Mouse (Mus musculus): ENCODE measurements around the gene Ttc9c. TPM values are rescaled to one million over a fixed set of nuclear protein-coding genes. Genes with fewer than 3 reads are reported as not detected.

Gene Ttc9c
- polyA plus RNA-seq, 1 experiment from 2014 or later = 22.5 TPM

- Histone ChIP-seq H3K4me1 (replicated peaks) (peaks cover 5% of the 10 kb centered on the region; the same call in 1 of the 2 replicates), H3K4me3 (replicated peaks) (no peak within 1 kb of the TSS), H3K36me3 (replicated peaks) (peaks cover 100% of the 10 kb centered on the region), H3K27ac (replicated peaks) (peak within 1 kb of the TSS; percentile 35; the same call in 1 of the 2 replicates), H3K27me3 (no peaks in the 10 kb centered on the region), H3K9me3 (replicated peaks) (no peaks in the 10 kb centered on the region), H3K9ac (no peak within 1 kb of the TSS), H3K4me2 (0 out of 2 replicates have a peak within 1 kb of the TSS, but pooled peaks have one; percentile 10)
- no peak for ATAC-seq (ENCODE audit: insufficient read depth)
- 59% methylated on average over 8 of the region's 8 CpGs for WGBS (ENCODE audit: insufficient replicate concordance)
Measured at GRCm38 (mm10) chr19:8829660-8830059, 10.5 kb upstream of the Ttc9c start, which contains the start of gene AC129217.1. Gene AC129217.1, plus strand, starts transcription at chr19:8829773.

- Histone ChIP-seq H3K4me2 (peak overlapping the region; percentile 86), H3K36me3 (replicated peaks) (peaks cover 54% of the 10 kb centered on the region), H3K4me3 (replicated peaks) (peak overlapping the region; percentile 92), H3K9me3 (replicated peaks) (no peaks in the 10 kb centered on the region), H3K27me3 (no peaks in the 10 kb centered on the region), H3K27ac (replicated peaks) (no peak overlapping the region), H3K4me1 (replicated peaks) (peaks cover 26% of the 10 kb centered on the region), H3K9ac (0 out of 2 replicates have a peak overlapping the region, but pooled peaks have one; percentile 95)
- WGBS (ENCODE audit: insufficient replicate concordance) = 82% methylated on average over 8 of the region's 8 CpGs
- ATAC-seq (ENCODE audit: insufficient read depth) = no peak
Measured at GRCm38 (mm10) chr19:8822696-8823095, 3.6 kb upstream of the Ttc9c start.

- Histone ChIP-seq H3K27ac (replicated peaks) (peak overlapping the region; percentile 100), H3K9ac (peak overlapping the region; percentile 95), H3K27me3 (no peaks in the 10 kb centered on the region), H3K4me3 (replicated peaks) (peak overlapping the region; percentile 92), H3K9me3 (replicated peaks) (no peaks in the 10 kb centered on the region), H3K4me2 (peak overlapping the region; percentile 86), H3K4me1 (replicated peaks) (peaks cover 40% of the 10 kb centered on the region), H3K36me3 (replicated peaks) (peaks cover 49% of the 10 kb centered on the region)
- 0% methylated on average over 7 of the region's 7 CpGs for WGBS (ENCODE audit: insufficient replicate concordance)
- ATAC-seq (ENCODE audit: insufficient read depth) = no peak
Measured at GRCm38 (mm10) chr19:8821146-8821545, 2.0 kb upstream of the Ttc9c start.

GRCm38 (mm10) chr19:8820424-8820956, 1.4 kb upstream of the Ttc9c start:
- Histone ChIP-seq H3K4me2 (peak overlapping the region; percentile 86), H3K27me3 (no peaks in the 10 kb centered on the region), H3K4me1 (replicated peaks) (peaks cover 43% of the 10 kb centered on the region), H3K36me3 (replicated peaks) (peaks cover 49% of the 10 kb centered on the region), H3K4me3 (replicated peaks) (peak overlapping the region; percentile 92), H3K9ac (peak overlapping the region; percentile 95), H3K9me3 (replicated peaks) (no peaks in the 10 kb centered on the region), H3K27ac (replicated peaks) (peak overlapping the region; percentile 100)
- peak; percentile 65 for ATAC-seq (ENCODE audit: insufficient read depth)
- WGBS (ENCODE audit: insufficient replicate concordance) = 0% methylated on average over 48 of the region's 48 CpGs

- under 1% methylated on average over 83 of the region's 83 CpGs for WGBS (ENCODE audit: insufficient replicate concordance)
- ATAC-seq (ENCODE audit: insufficient read depth) = peak; percentile 90
Measured at GRCm38 (mm10) chr19:8819596-8820423, 677 bp upstream of the Ttc9c start, which contains the start of gene Hnrnpul2. Gene Hnrnpul2, plus strand, starts transcription at chr19:8820010.

GRCm38 (mm10) chr19:8818301-8818798, 783 bp downstream of the Ttc9c start:
- H3K4me3 ChIP-seq (replicated peaks) = peak overlapping the region; percentile 92
- no peak for ATAC-seq (ENCODE audit: insufficient read depth)
- peak overlapping the region; percentile 100 for H3K27ac ChIP-seq (replicated peaks)
- no peaks in the 10 kb centered on the region for H3K9me3 ChIP-seq (replicated peaks)
- H3K36me3 ChIP-seq (replicated peaks) = peaks cover 47% of the 10 kb centered on the region
- H3K9ac ChIP-seq = peak overlapping the region; percentile 95
- peaks cover 42% of the 10 kb centered on the region for H3K4me1 ChIP-seq (replicated peaks)
- WGBS (ENCODE audit: insufficient replicate concordance) = 13% methylated on average over 14 of the region's 14 CpGs
- H3K27me3 ChIP-seq = no peaks in the 10 kb centered on the region
- H3K4me2 ChIP-seq = peak overlapping the region; percentile 86

More at GRCm38 (mm10) chr19:8819596-8820423, 677 bp upstream of the Ttc9c start, which contains the start of gene Hnrnpul2:
- Histone ChIP-seq H3K27ac (replicated peaks) (peak within 1 kb of the TSS; percentile 100), H3K27me3 (no peaks in the 10 kb centered on the region), H3K9me3 (replicated peaks) (no peaks in the 10 kb centered on the region), H3K36me3 (replicated peaks) (peaks cover 49% of the 10 kb centered on the region), H3K4me3 (replicated peaks) (peak within 1 kb of the TSS; percentile 92), H3K4me1 (replicated peaks) (peaks cover 43% of the 10 kb centered on the region), H3K9ac (peak within 1 kb of the TSS; percentile 95), H3K4me2 (peak within 1 kb of the TSS; percentile 86)

- 73% methylated on average over 3 of the region's 3 CpGs for WGBS (ENCODE audit: insufficient replicate concordance)
- H3K36me3 ChIP-seq (replicated peaks) = peaks cover 52% of the 10 kb centered on the region
Measured at GRCm38 (mm10) chr19:8817001-8817400, 2.1 kb downstream of the Ttc9c start.

GRCm38 (mm10) chr19:8815812-8816211, 3.3 kb downstream of the Ttc9c start:
- WGBS (ENCODE audit: insufficient replicate concordance) = 82% methylated on average over 11 of the region's 11 CpGs
- Histone ChIP-seq H3K4me2 (no peak overlapping the region), H3K27ac (replicated peaks) (no peak overlapping the region), H3K4me1 (replicated peaks) (peaks cover 26% of the 10 kb centered on the region), H3K36me3 (replicated peaks) (peaks cover 60% of the 10 kb centered on the region), H3K4me3 (replicated peaks) (no peak overlapping the region), H3K9ac (no peak overlapping the region), H3K27me3 (no peaks in the 10 kb centered on the region), H3K9me3 (replicated peaks) (no peaks in the 10 kb centered on the region)
- ATAC-seq (ENCODE audit: insufficient read depth) = no peak

More at GRCm38 (mm10) chr19:8817001-8817400, 2.1 kb downstream of the Ttc9c start:
- Histone ChIP-seq H3K4me2 (peak overlapping the region; percentile 86), H3K9me3 (replicated peaks) (no peaks in the 10 kb centered on the region), H3K9ac (0 out of 2 replicates have a peak overlapping the region, but pooled peaks have one; percentile 1), H3K27ac (replicated peaks) (no peak overlapping the region), H3K4me1 (replicated peaks) (peaks cover 28% of the 10 kb centered on the region), H3K27me3 (no peaks in the 10 kb centered on the region), H3K4me3 (replicated peaks) (peak overlapping the region; percentile 14)
- no peak for ATAC-seq (ENCODE audit: insufficient read depth)

- Histone ChIP-seq H3K27ac (replicated peaks) (no peak overlapping the region), H3K27me3 (no peaks in the 10 kb centered on the region), H3K9ac (no peak overlapping the region), H3K4me3 (replicated peaks) (no peak overlapping the region), H3K9me3 (replicated peaks) (no peaks in the 10 kb centered on the region), H3K4me2 (no peak overlapping the region), H3K4me1 (replicated peaks) (peaks cover 22% of the 10 kb centered on the region), H3K36me3 (replicated peaks) (peaks cover 67% of the 10 kb centered on the region)
- 79% methylated on average over 5 of the region's 5 CpGs for WGBS (ENCODE audit: insufficient replicate concordance)
- ATAC-seq (ENCODE audit: insufficient read depth) = no peak
Measured at GRCm38 (mm10) chr19:8806810-8807209, 12.3 kb downstream of the Ttc9c start.

- 0 out of 2 replicates have a peak overlapping the region, but pooled peaks have one; percentile 76 for H3K27ac ChIP-seq (replicated peaks)
- 66% methylated on average over 11 of the region's 11 CpGs for WGBS (ENCODE audit: insufficient replicate concordance)
- H3K36me3 ChIP-seq (replicated peaks) = peaks cover 43% of the 10 kb centered on the region
- peaks cover 35% of the 10 kb centered on the region for H3K4me1 ChIP-seq (replicated peaks)
- H3K4me3 ChIP-seq (replicated peaks) = no peak overlapping the region
- no peaks in the 10 kb centered on the region for H3K9me3 ChIP-seq (replicated peaks)
- H3K4me2 ChIP-seq = no peak overlapping the region
- no peak for ATAC-seq (ENCODE audit: insufficient read depth)
- no peaks in the 10 kb centered on the region for H3K27me3 ChIP-seq
- H3K9ac ChIP-seq = no peak overlapping the region
Measured at GRCm38 (mm10) chr19:8803879-8804660, 15.1 kb downstream of the Ttc9c start.

All from liver, embryonic 15.5 days (tissue).